Mouse (Mus musculus) forebrain, embryonic 15.5 days (tissue): ENCODE measurements at regions not wholly inside any gene's neighbourhood (a gene's known extent, or its start where the extent isn't known, plus 50 kb on each side); places are given as distances from the start of the nearest gene placed in this dataset.
A peak's percentile ranks its signal among the peaks of the same experiment; 100 is the strongest.

ENCODE experiments used
- ATAC-seq: fragments of 200-750 bp; cut with Nextera tagmentation; replicated peaks from 2 replicates; pipeline ENCODE4 v1.8.0; 2017; ENCODE audit warnings: mild to moderate bottlenecking, moderate TSS enrichment, moderate library complexity
- H3K27ac ChIP-seq: fragments of 300-500 bp; sonication (generic); replicated peaks from 2 replicates; pipeline ENCODE4 v1.5.1; 2015; ENCODE audit warnings: mild to moderate bottlenecking, inconsistent platforms
- H3K27me3 ChIP-seq: fragments of 300-500 bp; sonication (generic); 2 replicates; pipeline ENCODE4 v1.6.1; 2015; ENCODE audit warnings: inconsistent platforms
- H3K36me3 ChIP-seq: fragments of 300-500 bp; sonication (generic); 2 replicates; pipeline ENCODE4 v1.6.1; 2015; ENCODE audit warnings: mild to moderate bottlenecking, inconsistent platforms
- H3K4me1 ChIP-seq: fragments of 300-500 bp; sonication (generic); 2 replicates; pipeline ENCODE4 v1.6.1; 2015; ENCODE audit warnings: inconsistent platforms
- H3K4me2 ChIP-seq: fragments of 300-500 bp; sonication (generic); replicated peaks from 2 replicates; pipeline ENCODE4 v1.6.1; 2015; ENCODE audit warnings: mild to moderate bottlenecking, inconsistent platforms
- H3K4me3 ChIP-seq: fragments of 300-500 bp; sonication (generic); 2 replicates; pipeline ENCODE4 v1.5.1; 2015; ENCODE audit warnings: mild to moderate bottlenecking, inconsistent platforms
- H3K9ac ChIP-seq: fragments of 300-500 bp; sonication (generic); replicated peaks from 2 replicates; pipeline ENCODE4 v1.6.1; 2015; ENCODE audit warnings: mild to moderate bottlenecking, inconsistent platforms
- H3K9me3 ChIP-seq: fragments of 300-500 bp; sonication (generic); 2 replicates; pipeline ENCODE4 v1.6.1; 2016; ENCODE audit warnings: inconsistent platforms
- WGBS: fragments of 180-500 bp; shearing (Covaris S2); methylation state at CpG from one replicate; pipeline ENCODE4 v1.1.7; 2015; ENCODE audit warnings: mixed read lengths; 5-methylcytosine and 5-hydroxymethylcytosine counted together

DNA sequence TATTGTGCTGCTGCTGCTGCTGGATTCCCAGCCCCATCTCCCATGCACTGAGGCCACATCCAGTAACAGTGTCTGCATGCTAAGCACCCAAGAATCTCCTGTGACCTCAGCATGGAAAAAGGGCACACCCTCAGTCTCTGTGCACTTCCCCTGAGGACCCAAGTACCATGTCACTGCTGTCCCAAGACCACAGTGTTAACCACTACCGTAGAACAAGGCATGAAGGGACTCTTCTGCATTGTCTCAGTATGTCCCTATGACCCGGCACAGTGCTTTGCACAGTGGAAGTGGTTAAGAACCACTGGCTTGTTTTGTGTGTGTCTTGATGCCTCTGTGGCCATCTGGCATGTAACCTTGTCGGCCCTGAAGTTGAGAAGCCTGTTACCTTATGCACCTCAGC, 220.6 kb upstream of the Six2 start:
- no peaks in the 10 kb centered on the region for H3K27me3 ChIP-seq
- H3K36me3 ChIP-seq: no peaks in the 10 kb centered on the region
- WGBS: 95% methylated on average over 3 of the region's 3 CpGs

DNA sequence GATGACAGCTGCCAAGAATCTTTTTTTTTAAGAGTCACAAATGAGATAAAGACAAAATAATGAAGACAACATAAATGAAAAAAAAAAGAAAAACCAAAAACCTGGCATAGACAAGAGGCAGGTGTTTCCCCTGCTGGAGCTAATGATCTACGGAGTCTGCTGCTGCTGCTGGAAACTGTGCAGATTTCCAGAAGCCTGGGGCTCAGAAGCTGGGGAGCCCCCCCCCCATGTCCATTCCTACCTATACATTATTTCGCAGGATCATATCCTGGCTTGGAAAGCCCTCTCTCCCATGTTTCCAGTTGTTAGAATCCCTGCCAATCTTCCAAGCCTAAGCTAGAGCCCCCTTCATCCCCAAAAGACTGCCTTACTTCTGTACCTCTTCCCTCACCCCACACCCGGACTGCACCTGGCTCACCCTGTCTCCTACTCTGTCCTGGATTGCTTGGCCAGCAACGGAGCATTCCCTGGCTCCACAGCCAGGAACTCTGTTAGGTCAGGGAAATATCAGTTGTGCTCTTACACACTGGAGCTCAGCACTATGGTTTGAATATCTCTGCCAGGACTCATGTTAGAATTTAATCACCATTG, 218.6 kb upstream of the Six2 start:
- H3K4me2 ChIP-seq: no peak overlapping the region
- no peaks in the 10 kb centered on the region for H3K9me3 ChIP-seq
- H3K4me1 ChIP-seq: no peaks in the 10 kb centered on the region
- H3K9ac ChIP-seq: no peak overlapping the region
- H3K4me3 ChIP-seq: no peak overlapping the region
- no peaks in the 10 kb centered on the region for H3K36me3 ChIP-seq
- no peak overlapping the region for H3K27ac ChIP-seq
- no peak for ATAC-seq
- WGBS: 83% methylated on average over 4 of the region's 4 CpGs
- H3K27me3 ChIP-seq: no peaks in the 10 kb centered on the region

More for the DNA sequence above, 220.6 kb upstream of the Six2 start:
- Histone ChIP-seq H3K4me1 (no peaks in the 10 kb centered on the region), H3K4me3 (no peak overlapping the region), H3K9ac (no peak overlapping the region), H3K9me3 (no peaks in the 10 kb centered on the region), H3K27ac (no peak overlapping the region), H3K4me2 (no peak overlapping the region)
- no peak for ATAC-seq

DNA sequence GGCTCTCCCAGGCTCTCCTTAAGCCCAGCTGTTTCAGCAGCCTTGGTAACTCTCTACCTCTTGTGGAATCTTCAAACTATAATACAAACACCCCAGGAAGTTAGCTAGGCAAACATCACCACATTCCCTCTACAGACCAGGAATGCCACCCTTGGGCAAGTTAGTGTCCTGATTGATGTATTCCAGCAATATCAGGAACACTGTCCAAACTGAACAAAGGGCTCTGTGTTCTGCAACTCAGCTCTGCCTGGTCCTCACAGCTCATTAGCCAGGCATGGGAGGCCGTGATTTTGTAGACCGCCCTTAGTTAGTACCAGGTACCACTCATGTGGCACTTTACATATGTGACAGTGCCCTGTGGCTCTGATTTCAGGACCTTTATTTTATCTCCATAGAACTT, 214.5 kb upstream of the Six2 start:
- H3K9ac ChIP-seq: no peak overlapping the region
- ATAC-seq: no peak
- 64% methylated on average over 2 of the region's 2 CpGs for WGBS

DNA sequence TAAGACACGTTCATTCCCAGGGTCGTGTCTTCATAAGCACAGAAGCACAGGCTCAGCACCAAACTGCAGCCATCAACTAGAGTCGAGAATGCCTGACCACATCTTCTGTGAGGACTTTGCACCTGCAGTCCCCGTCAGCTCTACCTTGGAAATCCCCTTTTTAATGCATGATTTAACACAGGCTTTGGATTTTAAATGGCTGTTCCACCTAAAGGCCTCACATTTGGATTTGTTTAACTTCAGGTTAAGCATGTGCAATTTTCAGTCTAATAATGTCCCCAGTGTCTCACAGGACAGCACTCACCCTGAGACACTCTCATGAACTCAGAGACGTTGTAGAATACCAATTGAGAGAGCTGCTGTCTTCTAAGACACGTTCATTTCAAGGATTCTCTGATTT, 211.0 kb upstream of the Six2 start:
- Histone ChIP-seq H3K4me1 (no peaks in the 10 kb centered on the region), H3K9ac (no peak overlapping the region), H3K9me3 (no peaks in the 10 kb centered on the region), H3K36me3 (no peaks in the 10 kb centered on the region), H3K4me3 (no peak overlapping the region), H3K4me2 (no peak overlapping the region), H3K27me3 (no peaks in the 10 kb centered on the region), H3K27ac (no peak overlapping the region)
- WGBS: 75% methylated on average over 6 of the region's 6 CpGs
- ATAC-seq: no peak

More for the DNA sequence above, 214.5 kb upstream of the Six2 start:
- Histone ChIP-seq H3K27me3 (no peaks in the 10 kb centered on the region), H3K27ac (no peak overlapping the region), H3K9me3 (no peaks in the 10 kb centered on the region), H3K4me2 (no peak overlapping the region), H3K4me3 (no peak overlapping the region), H3K36me3 (no peaks in the 10 kb centered on the region), H3K4me1 (no peaks in the 10 kb centered on the region)

DNA sequence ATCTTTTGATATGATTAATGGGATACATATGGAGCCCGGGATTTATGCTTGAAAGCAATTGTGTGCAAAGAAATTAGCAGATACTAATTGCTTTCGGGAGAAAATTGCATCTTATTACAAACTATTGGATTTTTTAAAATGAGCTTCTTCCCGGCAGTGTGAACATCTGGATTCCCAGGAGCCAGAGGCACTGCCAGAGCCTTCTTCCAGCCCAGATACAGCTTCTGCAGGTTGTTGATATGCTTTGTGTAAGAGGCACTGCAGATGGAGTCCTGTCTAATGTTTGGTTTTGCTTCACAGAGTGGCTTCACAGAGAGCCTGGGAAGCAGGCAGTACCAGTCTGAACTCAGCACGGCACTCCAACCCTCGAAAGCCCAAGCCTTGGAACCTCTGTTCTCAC, 207.9 kb upstream of the Six2 start:
- no peaks in the 10 kb centered on the region for H3K36me3 ChIP-seq
- H3K4me2 ChIP-seq: no peak overlapping the region
- no peaks in the 10 kb centered on the region for H3K27me3 ChIP-seq
- peak; percentile 43; the same call in 1 of the 2 replicates for ATAC-seq
- no peaks in the 10 kb centered on the region for H3K9me3 ChIP-seq
- 0 out of 2 replicates have a peak overlapping the region, but pooled peaks have one; percentile 25 for H3K27ac ChIP-seq
- 55% methylated on average over 5 of the region's 5 CpGs for WGBS
- no peak overlapping the region for H3K4me3 ChIP-seq
- no peaks in the 10 kb centered on the region for H3K4me1 ChIP-seq
- no peak overlapping the region for H3K9ac ChIP-seq

DNA sequence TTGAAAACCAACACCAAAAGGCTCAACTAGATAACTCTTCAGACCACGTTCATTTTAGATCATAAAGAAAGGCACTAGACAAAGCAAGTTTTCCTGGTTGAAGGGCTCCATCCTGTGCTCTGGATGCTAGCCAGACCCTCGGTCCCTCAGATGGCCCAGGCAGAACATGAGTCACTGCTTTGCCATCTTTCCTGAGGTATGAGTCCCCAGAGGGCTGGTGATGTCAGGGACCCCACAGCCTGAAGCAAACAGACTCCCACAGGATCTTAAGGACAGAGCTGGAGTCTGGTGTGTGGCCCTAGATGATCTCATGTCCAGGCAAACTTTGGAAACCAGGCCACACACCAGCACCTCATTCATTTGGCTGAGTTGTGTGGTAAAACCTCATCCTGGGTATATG, 203.2 kb upstream of the Six2 start:
- H3K4me1 ChIP-seq: no peaks in the 10 kb centered on the region
- H3K27ac ChIP-seq: no peak overlapping the region
- H3K4me3 ChIP-seq: no peak overlapping the region
- H3K9me3 ChIP-seq: no peaks in the 10 kb centered on the region
- no peak for ATAC-seq
- no peak overlapping the region for H3K9ac ChIP-seq
- no peaks in the 10 kb centered on the region for H3K36me3 ChIP-seq
- H3K4me2 ChIP-seq: no peak overlapping the region
- WGBS: 76% methylated on average over 2 of the region's 2 CpGs
- H3K27me3 ChIP-seq: no peaks in the 10 kb centered on the region

DNA sequence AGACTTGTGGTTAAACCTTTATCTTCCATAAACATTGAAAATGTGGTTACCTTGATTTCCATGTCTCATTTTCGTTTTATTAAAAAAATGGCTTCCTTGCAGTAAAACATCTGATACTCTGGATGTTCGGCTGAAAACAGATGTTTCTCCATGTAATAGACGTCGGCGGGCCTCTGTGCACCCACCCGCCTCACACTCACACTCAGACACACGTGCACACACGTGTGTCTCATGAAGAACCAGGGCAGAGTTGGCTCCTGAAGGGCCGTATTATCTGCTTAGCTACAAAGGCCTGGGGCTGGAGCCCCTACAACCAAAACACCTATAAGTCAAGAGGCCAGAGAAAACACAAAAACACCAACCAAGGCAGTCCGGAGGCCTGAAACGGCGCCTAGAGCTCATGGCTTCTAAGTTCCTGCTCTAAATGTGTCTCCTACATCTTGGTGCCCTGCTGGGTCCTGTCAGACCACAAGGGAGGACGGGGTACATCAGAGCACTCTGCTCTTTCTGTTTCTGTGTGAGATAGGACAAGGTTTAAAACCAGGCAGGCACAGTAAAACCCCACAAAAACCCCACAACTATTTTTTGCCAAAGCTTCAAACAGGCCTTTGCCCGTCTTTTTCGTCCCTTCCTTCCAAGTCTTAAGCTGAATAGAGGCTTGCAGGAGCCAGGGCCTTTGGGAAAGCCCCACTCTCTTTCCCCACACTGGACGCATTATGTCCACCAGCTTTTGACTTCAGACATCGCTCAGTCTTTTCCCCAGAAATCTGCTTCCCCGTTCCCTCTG, 201.9 kb upstream of the Six2 start:
- no peak overlapping the region for H3K27ac ChIP-seq
- H3K4me3 ChIP-seq: no peak overlapping the region
- no peaks in the 10 kb centered on the region for H3K36me3 ChIP-seq
- 91% methylated on average over 18 of the region's 18 CpGs for WGBS
- H3K9ac ChIP-seq: no peak overlapping the region
- H3K27me3 ChIP-seq: no peaks in the 10 kb centered on the region
- no peak overlapping the region for H3K4me2 ChIP-seq
- no peak for ATAC-seq
- H3K9me3 ChIP-seq: no peaks in the 10 kb centered on the region
- no peaks in the 10 kb centered on the region for H3K4me1 ChIP-seq

DNA sequence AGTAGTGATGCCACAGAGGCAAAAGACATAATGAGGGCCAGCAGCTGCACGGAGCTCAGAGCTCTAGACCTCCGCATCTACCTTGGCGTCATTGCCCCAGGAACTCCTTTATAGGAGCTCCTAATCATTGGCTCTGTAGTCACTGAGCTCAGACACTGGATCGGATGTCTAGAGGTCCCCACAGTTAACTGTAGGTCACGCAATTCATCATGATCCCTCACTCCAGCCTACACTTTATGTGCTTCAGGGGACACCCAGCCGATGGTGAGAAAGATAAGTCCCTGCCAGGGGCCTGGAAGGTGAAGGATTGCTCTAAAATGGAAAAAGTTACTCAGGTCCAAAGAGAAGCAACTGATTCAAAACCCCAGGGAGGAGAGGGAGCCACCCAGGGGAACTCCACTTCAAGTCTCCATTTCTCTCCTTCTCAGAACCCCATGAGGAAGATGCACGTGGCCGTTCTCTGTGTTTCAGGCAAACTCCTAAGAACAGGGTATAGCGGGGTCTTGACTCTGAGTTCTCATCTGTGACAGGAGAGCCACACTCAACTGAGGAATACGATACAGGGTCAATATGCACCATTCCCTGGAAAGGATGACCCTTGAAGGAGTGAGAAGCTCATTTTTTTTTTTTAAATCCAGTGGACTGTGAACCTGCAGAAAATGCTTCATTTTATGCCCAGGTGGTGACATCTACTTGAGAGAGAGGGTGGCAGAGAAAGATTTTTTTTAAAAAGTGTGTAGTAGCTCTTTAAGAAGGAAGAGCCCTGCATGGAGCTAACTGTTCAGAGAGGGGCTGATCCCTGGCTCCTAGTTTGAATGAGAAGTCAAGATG, 200.7 kb upstream of the Six2 start:
- Histone ChIP-seq H3K4me2 (no peak overlapping the region), H3K4me1 (no peaks in the 10 kb centered on the region), H3K27ac (no peak overlapping the region), H3K36me3 (no peaks in the 10 kb centered on the region), H3K27me3 (no peaks in the 10 kb centered on the region), H3K9ac (no peak overlapping the region), H3K4me3 (no peak overlapping the region), H3K9me3 (no peaks in the 10 kb centered on the region)
- ATAC-seq: no peak
- 93% methylated on average over 10 of the region's 10 CpGs for WGBS

DNA sequence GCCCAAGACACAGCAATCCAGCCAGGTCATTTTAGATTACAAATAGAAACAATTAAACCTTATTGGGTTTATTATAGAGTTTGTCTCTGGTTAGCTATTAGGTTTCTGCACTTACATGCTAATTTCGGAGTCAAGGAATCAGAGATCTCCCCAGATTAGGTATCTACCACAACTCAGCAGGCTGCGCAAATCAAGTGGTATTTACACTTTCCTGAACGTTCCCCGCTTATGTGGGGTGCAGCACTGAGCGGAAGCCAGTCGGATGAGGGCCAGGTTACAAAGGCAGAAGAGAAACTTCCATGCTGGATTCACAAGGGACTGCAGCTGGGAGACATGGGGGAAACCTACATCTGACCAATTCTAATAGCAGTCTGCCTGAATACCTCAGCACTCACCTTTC, 198.6 kb upstream of the Six2 start:
- 81% methylated on average over 6 of the region's 6 CpGs for WGBS
- H3K9me3 ChIP-seq: no peaks in the 10 kb centered on the region
- H3K27ac ChIP-seq: no peak overlapping the region
- H3K9ac ChIP-seq: no peak overlapping the region
- H3K4me3 ChIP-seq: no peak overlapping the region
- 0 out of 2 replicates have a peak, but pooled peaks cover 5% of the 10 kb centered on the region for H3K4me1 ChIP-seq
- H3K27me3 ChIP-seq: no peaks in the 10 kb centered on the region
- no peak overlapping the region for H3K4me2 ChIP-seq
- H3K36me3 ChIP-seq: no peaks in the 10 kb centered on the region
- no peak for ATAC-seq

DNA sequence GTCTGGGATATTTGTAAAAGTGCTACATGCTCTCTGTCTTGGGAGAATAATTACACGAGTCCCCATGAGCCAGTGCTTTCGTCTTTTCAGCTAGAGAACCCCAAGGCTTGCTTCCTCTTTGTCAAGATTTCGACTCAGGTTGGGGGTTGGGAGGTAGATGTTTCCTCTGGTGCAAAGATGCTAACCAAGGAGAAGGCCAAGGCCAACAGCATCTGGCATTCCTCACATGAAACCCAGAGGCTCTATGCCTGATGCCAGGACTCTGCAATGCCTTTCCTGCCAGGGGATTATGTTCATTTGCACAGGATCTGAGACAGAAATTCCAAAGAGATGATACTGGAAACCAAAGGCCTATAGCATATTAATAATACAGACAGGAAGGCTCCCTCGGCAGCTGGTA, 198.2 kb upstream of the Six2 start:
- H3K27me3 ChIP-seq: no peaks in the 10 kb centered on the region
- no peaks in the 10 kb centered on the region for H3K36me3 ChIP-seq
- WGBS: 64% methylated on average over 4 of the region's 4 CpGs
- no peak overlapping the region for H3K27ac ChIP-seq
- 0 out of 2 replicates have a peak, but pooled peaks cover 8% of the 10 kb centered on the region for H3K4me1 ChIP-seq
- no peak for ATAC-seq
- H3K9me3 ChIP-seq: no peaks in the 10 kb centered on the region
- H3K4me2 ChIP-seq: no peak overlapping the region
- no peak overlapping the region for H3K4me3 ChIP-seq
- H3K9ac ChIP-seq: no peak overlapping the region

DNA sequence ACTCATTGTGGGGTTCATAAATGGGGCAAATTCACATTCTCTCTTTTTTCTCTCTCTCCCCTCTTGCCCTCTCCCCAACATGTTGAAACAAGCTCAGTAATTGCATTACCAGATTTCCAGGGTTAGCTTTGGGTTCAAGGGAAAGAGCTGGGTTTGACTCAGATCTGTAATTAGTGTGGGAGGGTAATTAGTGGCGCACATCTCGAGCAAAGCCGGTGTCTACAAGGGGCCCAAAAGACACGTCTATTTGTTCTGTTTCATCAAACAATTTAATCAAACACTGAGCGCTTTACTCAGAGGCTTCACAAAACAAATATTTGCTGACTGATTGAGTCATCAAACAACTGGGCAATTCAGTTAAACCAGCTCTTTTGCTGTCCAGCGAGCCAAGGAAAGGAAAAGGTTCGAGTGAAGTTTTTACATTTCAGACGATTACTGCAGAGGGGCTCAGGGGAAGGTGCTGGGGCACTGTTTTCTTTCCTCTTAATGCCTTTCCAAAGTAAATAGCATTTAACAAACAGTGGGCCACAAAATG, 193.6 kb upstream of the Six2 start:
- ATAC-seq: no peak
- 11% methylated on average over 8 of the region's 8 CpGs for WGBS
- no peak overlapping the region for H3K9ac ChIP-seq

DNA sequence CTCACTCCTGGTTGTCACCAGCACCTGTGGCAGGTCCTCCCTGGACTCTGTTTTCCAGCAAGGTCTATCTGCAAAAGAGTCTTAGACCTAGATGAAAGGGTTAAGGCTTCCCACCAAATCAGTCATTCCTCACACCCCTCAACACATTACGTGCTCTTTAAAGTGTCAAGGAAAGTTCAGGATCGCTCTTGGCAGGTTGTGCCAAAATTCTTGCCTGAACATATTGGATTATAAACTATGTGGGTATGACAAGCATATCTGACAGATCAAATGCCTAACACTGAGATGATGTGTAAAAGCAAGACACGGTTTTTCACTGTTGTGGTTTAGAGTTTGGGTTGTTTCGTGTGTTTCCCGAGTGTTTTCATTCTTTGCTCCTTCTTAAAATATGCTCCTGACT, 193.0 kb upstream of the Six2 start:
- 36% methylated on average over 5 of the region's 5 CpGs for WGBS
- H3K27me3 ChIP-seq: no peaks in the 10 kb centered on the region
- H3K36me3 ChIP-seq: no peaks in the 10 kb centered on the region
- H3K4me1 ChIP-seq: 0 out of 2 replicates have a peak, but pooled peaks cover 8% of the 10 kb centered on the region
- H3K4me3 ChIP-seq: no peak overlapping the region
- no peaks in the 10 kb centered on the region for H3K9me3 ChIP-seq
- H3K27ac ChIP-seq: no peak overlapping the region
- H3K9ac ChIP-seq: no peak overlapping the region
- H3K4me2 ChIP-seq: no peak overlapping the region
- ATAC-seq: no peak

More for the DNA sequence above, 193.6 kb upstream of the Six2 start:
- no peaks in the 10 kb centered on the region for H3K36me3 ChIP-seq
- no peaks in the 10 kb centered on the region for H3K27me3 ChIP-seq
- H3K27ac ChIP-seq: no peak overlapping the region
- H3K4me1 ChIP-seq: 0 out of 2 replicates have a peak, but pooled peaks cover 8% of the 10 kb centered on the region
- H3K4me3 ChIP-seq: no peak overlapping the region
- no peaks in the 10 kb centered on the region for H3K9me3 ChIP-seq
- H3K4me2 ChIP-seq: no peak overlapping the region
